Mouse (Mus musculus) thymus, adult 18-20 months (tissue): Measurements from ENCODE around the gene Ace.
"Not testable (repeated sequence)": the region's sequence is repeated elsewhere in the genome, so short reads cannot be mapped to it uniquely, and the experiment has no call there.

Source experiments
- DNase-seq, 2 experiments: peaks; one replicate each; pipeline ENCODE4 v3.0.0; 2022; ENCODE audit warnings: mixed read lengths in 2 of 2

The Ace gene

DNA sequence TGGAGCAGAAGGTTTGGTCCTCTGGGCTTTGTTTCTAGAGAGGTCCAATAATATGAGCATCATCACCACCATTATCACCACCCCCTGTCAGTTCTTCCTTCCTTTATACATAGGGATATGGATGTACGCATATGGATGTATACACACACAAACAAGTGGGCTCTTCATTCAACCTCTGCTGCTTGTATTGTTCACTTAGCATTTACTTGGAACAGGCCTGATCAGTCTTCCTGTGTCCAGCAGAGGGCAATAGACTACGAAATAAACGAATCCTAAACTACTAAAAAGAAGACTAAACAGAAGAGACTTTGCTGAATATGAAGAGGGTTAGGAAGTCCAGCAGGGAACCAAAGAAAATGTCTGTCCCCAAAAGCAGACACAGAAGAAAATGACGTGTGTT lies 34.0 kb downstream of the Ace start:
- no peak for DNase-seq

DNA sequence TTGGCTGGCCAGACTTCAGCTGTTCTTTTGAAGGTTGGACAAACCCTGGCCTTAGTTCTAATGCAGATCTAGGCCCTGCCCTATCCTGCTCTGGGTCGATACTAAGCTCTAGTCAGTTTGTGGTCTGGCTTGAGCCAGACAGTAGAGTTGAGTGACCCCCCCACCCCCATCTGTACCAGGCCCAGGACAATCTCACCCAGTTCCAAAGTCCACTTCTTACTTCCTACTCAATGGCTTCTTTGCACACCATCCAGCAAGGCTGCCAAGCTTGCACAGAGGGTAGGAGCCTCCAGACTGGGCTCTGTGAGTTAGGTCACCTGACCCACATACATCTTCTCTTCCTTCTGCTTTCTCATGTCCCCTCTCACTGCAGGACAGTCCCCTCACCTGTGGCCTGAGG lies 36.8 kb downstream of the Ace start:
- no peak for DNase-seq

DNA sequence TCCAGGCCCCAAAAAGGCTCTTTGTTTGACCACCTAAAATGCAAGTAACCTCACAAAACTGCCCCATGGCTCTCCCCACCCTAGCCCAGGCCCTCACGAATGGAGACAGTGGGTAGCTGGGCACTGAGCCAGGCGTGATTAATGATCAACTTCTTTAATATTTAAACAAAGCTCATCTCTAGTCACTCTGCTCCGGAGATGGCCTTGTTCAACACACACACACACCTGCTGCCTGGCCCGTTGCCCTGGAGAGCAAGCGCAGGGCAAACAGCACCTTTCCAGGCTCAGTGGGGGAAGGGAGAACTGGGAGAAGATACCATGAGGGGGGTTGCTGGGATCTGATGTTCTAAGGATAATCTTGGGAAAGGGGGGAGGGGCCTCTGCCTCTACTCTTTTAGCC lies 38.2 kb downstream of the Ace start:
- DNase-seq: no peak

GRCm38 (mm10) chr11:106007821-106008220 lies 40.1 kb downstream of the Ace start, which contains the start of gene Kcnh6:
Gene Kcnh6, plus strand, starts transcription at chr11:106008124.
- peak; percentile 39 to 44 for DNase-seq

GRCm38 (mm10) chr11:106012711-106013110 lies 45.0 kb downstream of the Ace start:
- no peak for DNase-seq

DNA sequence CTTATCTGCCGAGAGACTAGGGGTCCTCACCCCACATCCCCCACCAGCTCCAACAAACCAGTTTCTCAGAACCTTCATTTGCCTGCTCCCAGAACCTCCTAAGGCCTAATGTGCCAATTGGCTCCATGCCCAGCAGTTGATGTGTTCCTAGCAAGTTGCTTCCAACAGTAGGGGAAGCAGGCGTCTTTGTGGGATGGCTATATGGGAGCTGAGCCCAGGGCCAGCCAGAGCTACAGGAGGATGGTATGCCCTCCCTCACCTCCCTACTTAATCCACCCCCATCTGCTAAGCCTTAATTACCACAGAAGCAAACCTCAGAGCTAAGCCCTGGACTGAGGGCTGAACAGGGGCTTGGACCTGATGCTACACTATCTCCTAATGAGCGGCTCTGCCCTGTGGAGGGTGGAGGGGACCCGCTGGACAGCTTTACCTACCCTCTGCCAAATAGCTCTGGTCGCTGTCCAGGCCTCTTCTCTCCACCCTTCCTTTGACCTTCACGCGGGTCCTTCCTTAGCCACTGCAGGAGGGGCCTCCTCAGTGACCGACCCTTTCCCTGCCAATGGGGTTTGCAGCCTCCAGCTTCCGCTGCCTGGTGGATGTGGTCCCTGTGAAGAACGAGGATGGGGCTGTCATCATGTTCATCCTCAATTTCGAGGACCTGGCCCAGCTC lies 45.9 kb downstream of the Ace start:
- DNase-seq: no peak

DNA sequence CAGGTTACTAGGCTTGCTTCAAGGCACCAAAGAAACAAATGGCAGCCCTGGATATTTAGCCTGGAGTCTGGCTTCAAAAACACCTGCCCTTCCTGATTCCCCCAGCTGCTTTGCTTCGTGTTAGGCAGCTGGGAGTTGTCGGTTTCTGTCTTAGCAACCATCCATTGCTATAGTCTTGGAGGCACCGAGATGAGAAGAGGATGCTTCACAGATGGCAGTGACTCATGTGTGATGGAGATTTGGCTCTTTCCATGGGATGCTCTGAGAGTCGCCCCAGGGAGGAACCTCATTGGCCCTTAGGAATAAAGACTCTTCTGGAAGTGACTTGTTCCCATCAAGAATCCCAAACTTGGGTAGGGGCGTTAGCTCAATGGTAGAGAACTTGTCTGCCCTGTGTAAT lies 48.7 kb downstream of the Ace start:
- no peak for DNase-seq

DNA sequence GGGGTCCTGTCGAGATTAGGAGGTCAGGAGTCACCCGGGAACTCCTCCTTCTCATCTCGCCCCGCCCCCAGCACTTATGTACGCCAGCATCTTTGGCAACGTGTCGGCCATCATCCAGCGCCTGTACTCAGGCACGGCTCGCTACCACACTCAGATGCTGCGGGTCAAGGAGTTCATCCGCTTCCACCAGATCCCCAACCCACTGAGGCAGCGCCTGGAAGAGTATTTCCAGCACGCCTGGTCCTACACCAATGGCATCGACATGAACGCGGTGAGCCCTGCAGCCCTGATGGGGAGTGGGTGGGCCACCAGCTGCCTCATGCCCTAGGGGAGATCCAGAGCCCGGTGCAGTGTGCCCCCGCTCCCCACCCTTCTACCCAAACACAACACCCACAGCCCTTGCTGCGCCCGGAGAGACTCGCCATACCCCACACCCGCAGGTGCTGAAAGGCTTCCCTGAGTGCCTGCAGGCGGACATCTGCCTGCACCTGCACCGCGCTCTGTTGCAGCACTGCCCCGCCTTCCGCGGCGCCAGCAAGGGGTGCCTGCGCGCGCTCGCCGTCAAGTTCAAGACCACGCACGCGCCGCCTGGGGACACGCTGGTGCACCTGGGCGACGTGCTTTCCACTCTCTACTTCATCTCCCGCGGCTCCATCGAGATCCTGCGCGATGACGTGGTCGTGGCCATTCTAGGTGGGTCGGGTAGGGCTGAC lies 52.5 kb downstream of the Ace start:
- DNase-seq: peak; percentile 51 to 58

DNA sequence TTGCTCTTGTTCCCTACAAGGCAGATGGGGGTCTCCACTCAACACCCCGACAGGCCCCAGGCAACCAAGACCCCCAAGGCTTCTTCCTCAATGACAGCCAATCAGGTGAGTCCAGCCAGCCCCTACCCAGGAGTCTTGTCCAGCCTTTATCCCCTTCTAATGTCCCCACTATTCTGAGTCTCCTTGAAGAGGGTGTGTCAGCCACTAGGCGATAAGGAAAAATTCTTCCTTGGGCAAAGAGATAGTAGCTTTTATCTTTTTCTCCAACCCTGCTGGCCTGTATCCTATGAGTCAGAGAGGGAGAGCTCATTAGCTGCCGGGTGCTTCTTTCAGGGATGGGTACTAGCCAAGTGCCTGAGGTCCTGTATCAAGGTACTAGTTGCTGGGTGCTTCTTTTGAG lies 58.0 kb downstream of the Ace start:
- DNase-seq: no peak

GRCm38 (mm10) chr11:106026465-106027151 lies 58.9 kb downstream of the Ace start:
- peak; percentile 49 to 53 for DNase-seq

DNA sequence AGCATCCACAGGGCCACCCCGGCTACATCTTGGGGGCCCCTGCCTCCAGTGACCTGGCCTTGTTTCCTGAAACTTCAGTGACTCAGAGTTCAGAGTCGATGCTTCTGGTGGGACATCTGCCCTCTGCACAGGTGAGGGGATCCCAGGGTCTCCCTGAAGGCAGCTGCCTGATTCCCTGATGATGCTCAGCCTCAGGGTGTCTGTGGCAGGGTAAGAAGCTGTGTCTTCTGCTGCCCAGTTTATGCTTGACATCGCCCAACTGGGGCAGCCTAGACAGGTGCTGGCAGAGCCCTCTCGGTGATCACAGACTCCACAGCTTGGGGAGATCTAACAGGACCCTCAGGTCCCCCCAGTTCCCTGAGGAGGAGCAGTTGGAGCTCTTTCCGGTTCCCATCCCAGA lies 59.9 kb downstream of the Ace start:
- no peak for DNase-seq

DNA sequence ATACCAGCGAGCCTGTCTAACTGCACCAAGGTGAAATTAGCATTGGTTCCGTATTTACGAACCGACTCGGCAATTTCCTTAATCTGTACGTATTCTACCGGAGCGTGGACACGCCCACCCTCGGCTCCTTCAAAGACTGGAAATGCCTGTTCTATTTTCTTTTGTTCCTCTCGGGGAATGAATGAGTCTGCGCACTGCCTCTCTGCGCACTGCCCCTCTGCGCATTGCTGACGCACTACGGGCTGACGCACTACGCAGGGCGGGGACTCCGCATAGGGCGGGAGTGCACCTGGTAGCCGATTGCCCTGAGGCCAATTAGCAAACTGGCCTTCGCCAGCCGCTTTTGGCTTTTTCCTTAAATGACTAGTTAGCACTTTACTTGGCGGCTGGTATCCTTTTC lies 64.3 kb downstream of the Ace start:
- DNase-seq: not testable (repeated sequence)

DNA sequence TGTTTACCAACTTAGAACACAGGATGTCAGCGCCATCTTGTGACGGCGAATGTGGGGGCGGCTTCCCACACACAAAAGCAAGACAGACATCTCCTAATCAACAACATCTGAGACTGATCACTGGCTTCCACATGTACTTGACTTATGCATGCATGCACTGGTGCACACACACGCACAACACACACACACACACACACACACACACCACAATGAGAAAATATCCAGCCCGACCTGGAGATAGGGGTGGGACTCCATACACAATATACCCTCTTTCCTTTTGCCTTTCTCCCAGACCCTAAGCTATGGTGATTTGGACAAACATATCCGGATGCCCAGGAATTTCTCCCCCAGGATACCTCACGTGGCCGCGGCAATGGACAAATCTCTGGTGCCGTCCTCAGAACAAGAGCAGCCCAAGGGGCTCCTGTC lies 65.8 kb downstream of the Ace start:
- peak in 1 of 2 experiments; percentile 58 for DNase-seq

- no peak for DNase-seq
Measured at GRCm38 (mm10) chr11:106034986-106035385, 67.2 kb downstream of the Ace start.

DNA sequence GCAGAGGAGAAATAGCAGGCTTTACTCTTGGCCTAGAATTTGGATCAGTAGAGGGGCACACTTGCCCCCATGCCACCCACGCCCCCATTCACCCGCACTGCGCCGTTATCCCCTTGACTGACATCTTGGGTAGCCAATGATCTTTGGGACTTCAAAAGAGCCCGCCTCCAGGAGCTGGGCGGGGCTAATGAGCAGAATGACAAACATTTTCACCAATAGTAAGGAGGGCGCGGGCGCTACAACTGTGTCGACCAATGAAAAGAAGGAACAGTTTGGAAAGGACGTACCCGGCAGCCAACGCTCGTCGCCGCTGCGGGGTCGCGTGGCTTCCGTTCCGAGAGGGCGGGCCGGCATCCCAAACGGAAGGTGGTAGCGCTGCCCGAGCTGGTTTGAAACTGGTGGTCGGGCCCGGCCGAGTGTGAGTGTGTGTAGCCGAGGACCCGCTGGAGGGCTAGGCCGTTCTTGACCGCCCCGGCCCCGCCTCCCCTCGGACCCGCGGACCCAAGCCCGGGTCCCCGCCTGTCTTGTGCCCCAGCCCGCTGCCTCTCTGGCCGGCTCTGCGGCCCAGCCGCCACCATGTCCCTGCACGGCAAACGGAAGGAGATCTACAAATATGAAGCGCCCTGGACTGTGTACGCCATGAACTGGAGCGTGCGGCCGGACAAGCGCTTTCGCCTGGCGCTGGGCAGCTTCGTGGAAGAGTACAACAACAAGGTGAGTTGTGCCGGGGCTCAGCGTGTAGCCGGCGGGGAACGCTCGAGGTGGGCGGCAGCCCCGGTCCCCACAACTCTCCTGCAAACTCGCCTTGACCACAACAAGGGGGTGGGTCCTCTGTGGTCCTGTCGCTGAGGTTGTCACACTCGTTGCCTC lies 69.0 kb downstream of the Ace start, which contains the start of gene Dcaf7:
Dcaf7 (plus strand) TSS at position 325 of the 870 bp plus-strand sequence.
- DNase-seq: peak; percentile 94 to 97

DNA sequence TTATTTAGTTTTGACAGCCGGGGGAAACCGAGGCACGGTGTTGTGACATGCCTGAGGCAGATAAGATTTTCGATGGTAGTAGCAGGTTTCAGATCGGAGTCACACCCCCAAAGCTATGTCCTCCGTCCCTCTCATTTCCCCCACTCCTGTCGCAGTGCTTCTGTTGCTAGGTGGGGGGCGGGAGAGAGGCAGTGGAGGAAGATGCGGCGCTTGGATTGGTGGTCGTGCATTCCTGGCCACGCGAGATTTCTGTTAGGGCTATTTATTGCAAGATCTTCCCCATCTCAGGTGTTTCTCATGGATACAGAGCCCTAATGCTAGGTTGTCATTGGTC lies 69.6 kb downstream of the Ace start:
- DNase-seq: peak in 1 of 2 experiments; percentile 37
